Mouse (Mus musculus) liver, adult 2 months (tissue): ENCODE results near the gene Prickle1.

Experiments
- CTCF ChIP-seq: fragments of 200-500 bp; IDR thresholded peaks from 2 replicates; pipeline ENCODE4 v1.5.1; 2011; ENCODE audit warnings: low read depth, low read length, control low read depth
- POLR2A ChIP-seq: fragments of 200-500 bp; IDR thresholded peaks from 2 replicates; pipeline ENCODE4 v1.6.1; 2011; ENCODE audit warnings: low read length, control low read depth; ENCODE audit not compliant: insufficient read depth; ENCODE audit errors: extremely low read depth

- TF ChIP-seq CTCF (no peak), POLR2A (no peak)
Observed at GRCm38 (mm10) chr15:93477729-93478128, 118.0 kb downstream of the Prickle1 start.
